Mouse (Mus musculus) cerebellum, postnatal 4 days (tissue): Measurements from ENCODE around the gene Lamp3.
"Not testable (repeated sequence)": the region's sequence is repeated elsewhere in the genome, so short reads cannot be mapped to it uniquely, and the experiment has no call there.

Experiments used
- DNase-seq, 2 experiments: peaks; one replicate each; pipeline ENCODE4 v3.0.0; 2022; ENCODE audit warnings: low spot score in 2 of 2, mixed read lengths in 1 of 2

Gene Lamp3

GRCm38 (mm10) chr16:19706216-19706615 lies at the start of gene Lamp3:
TSS of gene Lamp3 (minus strand) at chr16:19706375.
- no peak for DNase-seq

GRCm38 (mm10) chr16:19732896-19733295 lies 26.7 kb upstream of the Lamp3 start:
- DNase-seq, result no peak

- DNase-seq, result not testable (repeated sequence)
Measured at GRCm38 (mm10) chr16:19724139-19724538, 18.0 kb upstream of the Lamp3 start.

GRCm38 (mm10) chr16:19720959-19721358 lies 14.8 kb upstream of the Lamp3 start:
- no peak for DNase-seq

GRCm38 (mm10) chr16:19707381-19707780 lies 1.2 kb upstream of the Lamp3 start:
- no peak for DNase-seq

- no peak for DNase-seq
Measured at GRCm38 (mm10) chr16:19699207-19699606, 7.0 kb downstream of the Lamp3 start.

- DNase-seq, result no peak
Measured at GRCm38 (mm10) chr16:19670768-19671357, 35.3 kb downstream of the Lamp3 start.

- DNase-seq, result no peak
Measured at GRCm38 (mm10) chr16:19666312-19666711, 39.9 kb downstream of the Lamp3 start.

- no peak for DNase-seq
Measured at GRCm38 (mm10) chr16:19629816-19630215, 76.4 kb downstream of the Lamp3 start, which contains the start of gene Olfr171. TSS of gene Olfr171 (minus strand) at chr16:19629916.

- not testable (repeated sequence) for DNase-seq
Measured at GRCm38 (mm10) chr16:19611782-19612181, 94.4 kb downstream of the Lamp3 start, which contains the start of gene Olfr170. TSS of gene Olfr170 (minus strand) at chr16:19611882.
